Mouse (Mus musculus): ENCODE results near the gene Wdr48. TPM values are rescaled to one million over a fixed set of nuclear protein-coding genes. Genes with fewer than 3 reads are reported as not detected.

The Wdr48 gene
- polyA plus RNA-seq, 1 experiment from 2014 or later = 59.6 TPM

GRCm38 (mm10) chr9:119888843-119889246, 5.8 kb upstream of the Wdr48 start:
- peak; percentile 32 for DNase-seq (ENCODE audit: low spot score)
- no peak for ATAC-seq (ENCODE audit: insufficient number of reproducible peaks, low FRiP score, low TSS enrichment, low read depth)

DNA sequence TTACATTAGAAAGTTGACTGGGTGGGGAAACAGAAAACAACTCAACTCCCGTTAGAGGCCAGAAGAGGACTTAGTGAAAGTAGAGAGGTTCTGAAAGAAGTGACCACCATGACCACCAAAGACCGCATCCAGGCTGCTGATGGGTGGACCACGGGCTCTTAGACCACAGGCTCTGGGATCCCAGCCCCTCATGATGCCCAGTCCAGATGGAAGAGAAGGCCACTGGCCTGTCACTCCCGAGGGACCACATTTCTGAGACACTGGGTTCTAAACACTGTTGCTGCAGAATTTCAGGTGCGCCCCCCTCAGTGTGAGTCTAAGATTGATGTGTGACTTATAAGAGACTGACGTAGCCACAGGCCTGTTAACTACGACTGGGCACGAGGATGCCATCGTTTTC, 5.2 kb upstream of the Wdr48 start:
- H3K4me1 ChIP-seq (ENCODE audit: control insufficient read depth, insufficient read depth, low read length) = 0 out of 2 replicates have a peak, but pooled peaks cover 3% of the 10 kb centered on the region
- H3K9ac ChIP-seq (ENCODE audit: low read length) = no peak overlapping the region
- no peak overlapping the region for H3K4me2 ChIP-seq (ENCODE audit: low read depth, severe bottlenecking)
- ATAC-seq (ENCODE audit: insufficient number of reproducible peaks, low FRiP score, low TSS enrichment, low read depth) = no peak
- H3K36me3 ChIP-seq (ENCODE audit: control insufficient read depth, insufficient read depth, low read length) = no peaks in the 10 kb centered on the region
- H3K4me3 ChIP-seq (ENCODE audit: low read depth, low read length) = no peak overlapping the region
- WGBS = 88% methylated on average over 9 of the region's 9 CpGs
- H3K27me3 ChIP-seq (ENCODE audit: control insufficient read depth, insufficient read depth, low read length) = no peaks in the 10 kb centered on the region
- no peaks in the 10 kb centered on the region for H3K9me3 ChIP-seq (ENCODE audit: control insufficient read depth, low read length)
- H3K27ac ChIP-seq (replicated peaks; ENCODE audit: low read depth, low read length) = no peak overlapping the region
- DNase-seq (ENCODE audit: low spot score) = no peak

More at GRCm38 (mm10) chr9:119888843-119889246, 5.8 kb upstream of the Wdr48 start:
- Histone ChIP-seq H3K9me3 (ENCODE audit: control insufficient read depth, low read length) (no peaks in the 10 kb centered on the region), H3K27me3 (ENCODE audit: control insufficient read depth, insufficient read depth, low read length) (no peaks in the 10 kb centered on the region), H3K4me2 (ENCODE audit: low read depth, severe bottlenecking) (no peak overlapping the region), H3K9ac (ENCODE audit: low read length) (no peak overlapping the region), H3K4me1 (ENCODE audit: control insufficient read depth, insufficient read depth, low read length) (0 out of 2 replicates have a peak, but pooled peaks cover 3% of the 10 kb centered on the region), H3K4me3 (ENCODE audit: low read depth, low read length) (no peak overlapping the region), H3K36me3 (ENCODE audit: control insufficient read depth, insufficient read depth, low read length) (no peaks in the 10 kb centered on the region), H3K27ac (replicated peaks; ENCODE audit: low read depth, low read length) (no peak overlapping the region)
- WGBS = 38% methylated on average over 2 of the region's 2 CpGs

DNA sequence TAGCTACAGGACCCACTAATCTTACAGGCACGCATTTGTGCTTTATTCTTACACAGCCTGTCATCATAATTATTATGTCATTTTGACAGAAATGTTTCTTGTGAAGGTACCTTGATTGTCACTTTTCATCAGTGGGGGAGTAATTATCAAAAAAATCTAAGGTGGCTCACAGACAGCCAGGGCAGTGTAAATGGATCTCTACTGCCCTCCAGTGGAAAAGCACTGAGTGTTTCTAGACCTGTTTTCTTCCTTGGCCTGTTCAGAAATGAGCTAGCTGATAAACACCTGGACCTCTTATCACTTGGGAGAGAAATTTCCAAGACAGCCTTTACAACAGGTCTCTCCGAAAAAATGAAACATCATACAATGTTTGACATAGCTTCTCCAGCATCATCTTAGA, 4.0 kb upstream of the Wdr48 start:
- no peaks in the 10 kb centered on the region for H3K9me3 ChIP-seq (ENCODE audit: control insufficient read depth, low read length)
- no peak overlapping the region for H3K27ac ChIP-seq (replicated peaks; ENCODE audit: low read depth, low read length)
- no peak overlapping the region for H3K4me2 ChIP-seq (ENCODE audit: low read depth, severe bottlenecking)
- DNase-seq (ENCODE audit: low spot score) (peak; percentile 52), ATAC-seq (ENCODE audit: insufficient number of reproducible peaks, low FRiP score, low TSS enrichment, low read depth) (no peak)
- peaks cover 7% of the 10 kb centered on the region for H3K4me1 ChIP-seq (ENCODE audit: control insufficient read depth, insufficient read depth, low read length)
- 48% methylated on average over 2 of the region's 2 CpGs for WGBS
- H3K9ac ChIP-seq (ENCODE audit: low read length) = no peak overlapping the region
- H3K36me3 ChIP-seq (ENCODE audit: control insufficient read depth, insufficient read depth, low read length) = no peaks in the 10 kb centered on the region
- no peak overlapping the region for H3K4me3 ChIP-seq (ENCODE audit: low read depth, low read length)
- no peaks in the 10 kb centered on the region for H3K27me3 ChIP-seq (ENCODE audit: control insufficient read depth, insufficient read depth, low read length)

DNA sequence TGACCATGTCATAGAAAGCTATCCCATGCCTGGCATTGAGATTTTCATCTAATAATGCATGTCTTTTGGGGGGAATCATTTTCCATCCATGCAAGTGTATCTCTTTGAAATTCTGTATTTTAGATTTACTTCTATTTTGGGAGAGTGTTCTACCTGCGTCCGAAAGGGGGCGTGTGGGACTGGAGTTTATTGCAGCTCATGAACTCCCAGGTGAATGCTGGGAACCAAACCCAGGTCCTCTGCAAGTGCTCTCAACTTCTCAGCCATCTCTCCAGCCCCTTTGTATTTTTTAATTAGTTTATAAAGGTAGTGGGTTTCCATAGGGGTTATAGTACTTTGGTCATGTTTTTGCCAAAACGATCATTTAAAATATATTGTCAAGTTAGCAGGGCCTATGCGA, 797 bp upstream of the Wdr48 start:
- peaks cover 9% of the 10 kb centered on the region for H3K4me1 ChIP-seq (ENCODE audit: control insufficient read depth, insufficient read depth, low read length)
- no peak overlapping the region for H3K4me3 ChIP-seq (ENCODE audit: low read depth, low read length)
- H3K4me2 ChIP-seq (ENCODE audit: low read depth, severe bottlenecking) = peak overlapping the region; percentile 48; the same call in 1 of the 2 replicates
- H3K36me3 ChIP-seq (ENCODE audit: control insufficient read depth, insufficient read depth, low read length) = no peaks in the 10 kb centered on the region; the same call in 1 of the 2 replicates
- H3K27me3 ChIP-seq (ENCODE audit: control insufficient read depth, insufficient read depth, low read length) = no peaks in the 10 kb centered on the region
- no peak overlapping the region for H3K27ac ChIP-seq (replicated peaks; ENCODE audit: low read depth, low read length)
- ATAC-seq (ENCODE audit: insufficient number of reproducible peaks, low FRiP score, low TSS enrichment, low read depth) (no peak), DNase-seq (ENCODE audit: low spot score) (no peak)
- H3K9ac ChIP-seq (ENCODE audit: low read length) = no peak overlapping the region; the same call in 1 of the 2 replicates
- H3K9me3 ChIP-seq (ENCODE audit: control insufficient read depth, low read length) = no peaks in the 10 kb centered on the region
- WGBS = 82% methylated on average over 5 of the region's 5 CpGs

GRCm38 (mm10) chr9:119895040-119895721, 503 bp downstream of the Wdr48 start:
- Histone ChIP-seq H3K4me2 (ENCODE audit: low read depth, severe bottlenecking) (peak overlapping the region; percentile 91), H3K9me3 (ENCODE audit: control insufficient read depth, low read length) (no peaks in the 10 kb centered on the region), H3K27ac (replicated peaks; ENCODE audit: low read depth, low read length) (peak overlapping the region; percentile 61; the same call in 1 of the 2 replicates), H3K27me3 (ENCODE audit: control insufficient read depth, insufficient read depth, low read length) (no peaks in the 10 kb centered on the region), H3K36me3 (ENCODE audit: control insufficient read depth, insufficient read depth, low read length) (no peaks in the 10 kb centered on the region; the same call in 1 of the 2 replicates), H3K9ac (ENCODE audit: low read length) (peak overlapping the region; percentile 83), H3K4me3 (ENCODE audit: low read depth, low read length) (peak overlapping the region; percentile 91), H3K4me1 (ENCODE audit: control insufficient read depth, insufficient read depth, low read length) (peaks cover 7% of the 10 kb centered on the region)
- peak; percentile 66 for ATAC-seq (ENCODE audit: insufficient number of reproducible peaks, low FRiP score, low TSS enrichment, low read depth)
- DNase-seq (ENCODE audit: low spot score) = no peak
- WGBS = 2% methylated on average over 50 of the region's 71 CpGs

DNA sequence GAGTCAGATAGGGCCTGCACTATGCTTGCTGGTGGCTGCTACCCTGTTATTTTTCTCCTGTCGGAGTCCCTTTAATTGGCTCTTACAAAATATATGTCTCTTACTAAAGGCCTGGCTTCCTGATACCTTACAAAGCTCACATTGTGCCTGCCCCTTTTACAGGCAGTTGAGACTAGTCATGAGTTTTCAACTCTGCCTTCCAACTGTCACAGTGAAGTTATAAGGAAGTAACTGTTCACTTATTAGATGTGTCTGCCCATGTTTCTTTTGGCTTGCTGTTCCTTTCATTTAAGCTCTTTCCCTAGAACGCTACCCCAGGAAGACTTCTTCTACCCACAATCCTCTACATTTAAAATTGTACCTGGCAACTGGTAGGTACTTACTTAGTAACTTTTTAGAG, 4.8 kb downstream of the Wdr48 start:
- no peak overlapping the region for H3K4me2 ChIP-seq (ENCODE audit: low read depth, severe bottlenecking)
- no peaks in the 10 kb centered on the region for H3K27me3 ChIP-seq (ENCODE audit: control insufficient read depth, insufficient read depth, low read length)
- WGBS = 88% methylated on average over 2 of the region's 2 CpGs
- no peak for ATAC-seq (ENCODE audit: insufficient number of reproducible peaks, low FRiP score, low TSS enrichment, low read depth)
- H3K36me3 ChIP-seq (ENCODE audit: control insufficient read depth, insufficient read depth, low read length) = peaks cover 2% of the 10 kb centered on the region
- H3K9ac ChIP-seq (ENCODE audit: low read length) = no peak overlapping the region
- no peak overlapping the region for H3K4me3 ChIP-seq (ENCODE audit: low read depth, low read length)
- no peak for DNase-seq (ENCODE audit: low spot score)
- peaks cover 7% of the 10 kb centered on the region for H3K4me1 ChIP-seq (ENCODE audit: control insufficient read depth, insufficient read depth, low read length)
- H3K27ac ChIP-seq (replicated peaks; ENCODE audit: low read depth, low read length) = no peak overlapping the region
- H3K9me3 ChIP-seq (ENCODE audit: control insufficient read depth, low read length) = no peaks in the 10 kb centered on the region

DNA sequence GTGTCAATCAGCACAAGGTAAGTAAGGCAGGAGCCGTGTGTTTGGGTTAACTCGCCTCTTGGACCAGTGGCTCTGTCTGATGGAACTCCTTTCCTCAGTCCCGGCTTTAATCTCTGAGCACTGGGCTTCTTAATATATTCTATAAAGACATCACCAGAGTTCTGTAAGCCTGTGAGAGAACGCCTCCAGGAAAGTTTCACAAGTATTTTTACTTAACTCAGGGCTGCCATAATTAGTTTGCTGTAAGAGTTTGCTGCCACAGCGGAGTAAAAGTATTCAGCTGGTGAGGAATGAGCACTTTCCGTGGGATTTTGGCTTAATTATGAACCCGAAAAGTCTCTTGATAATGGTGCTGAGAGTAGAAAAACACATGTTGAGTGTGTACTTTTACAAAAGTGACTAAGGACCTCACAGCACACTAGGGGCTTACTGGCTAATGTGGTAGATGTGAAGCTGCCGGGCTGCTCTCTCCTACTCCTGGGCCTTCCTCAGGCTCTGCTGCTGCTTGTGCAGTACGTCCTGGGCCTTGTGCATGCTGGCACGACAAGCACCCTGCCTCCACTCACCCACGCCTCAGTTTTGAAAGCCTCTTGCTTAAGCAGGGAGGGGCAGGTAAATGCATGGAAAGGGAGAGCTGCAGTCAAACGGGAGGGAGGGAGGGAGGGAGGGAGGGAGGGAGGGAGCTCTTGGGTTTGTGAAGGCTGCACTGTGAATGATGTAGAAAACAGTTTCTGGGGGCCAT, 7.9 kb downstream of the Wdr48 start:
- no peak overlapping the region for H3K4me3 ChIP-seq (ENCODE audit: low read depth, low read length)
- H3K27me3 ChIP-seq (ENCODE audit: control insufficient read depth, insufficient read depth, low read length) = no peaks in the 10 kb centered on the region
- no peak overlapping the region for H3K4me2 ChIP-seq (ENCODE audit: low read depth, severe bottlenecking)
- 86% methylated on average over 12 of the region's 12 CpGs for WGBS
- ATAC-seq (ENCODE audit: insufficient number of reproducible peaks, low FRiP score, low TSS enrichment, low read depth) (no peak), DNase-seq (ENCODE audit: low spot score) (no peak)
- peaks cover 6% of the 10 kb centered on the region for H3K36me3 ChIP-seq (ENCODE audit: control insufficient read depth, insufficient read depth, low read length)
- H3K27ac ChIP-seq (replicated peaks; ENCODE audit: low read depth, low read length) = no peak overlapping the region
- H3K4me1 ChIP-seq (ENCODE audit: control insufficient read depth, insufficient read depth, low read length) = no peaks in the 10 kb centered on the region
- H3K9me3 ChIP-seq (ENCODE audit: control insufficient read depth, low read length) = no peaks in the 10 kb centered on the region
- H3K9ac ChIP-seq (ENCODE audit: low read length) = no peak overlapping the region

GRCm38 (mm10) chr9:119908708-119909107, 14.0 kb downstream of the Wdr48 start:
- Histone ChIP-seq H3K27me3 (ENCODE audit: control insufficient read depth, insufficient read depth, low read length) (no peaks in the 10 kb centered on the region), H3K4me2 (ENCODE audit: low read depth, severe bottlenecking) (no peak overlapping the region), H3K4me1 (ENCODE audit: control insufficient read depth, insufficient read depth, low read length) (no peaks in the 10 kb centered on the region), H3K9ac (ENCODE audit: low read length) (no peak overlapping the region), H3K36me3 (ENCODE audit: control insufficient read depth, insufficient read depth, low read length) (peaks cover 23% of the 10 kb centered on the region), H3K27ac (replicated peaks; ENCODE audit: low read depth, low read length) (no peak overlapping the region), H3K4me3 (ENCODE audit: low read depth, low read length) (no peak overlapping the region), H3K9me3 (ENCODE audit: control insufficient read depth, low read length) (no peaks in the 10 kb centered on the region)
- ATAC-seq (ENCODE audit: insufficient number of reproducible peaks, low FRiP score, low TSS enrichment, low read depth) (no peak), DNase-seq (ENCODE audit: low spot score) (no peak)
- WGBS = 93% methylated on average over 3 of the region's 3 CpGs

All from limb, embryonic 11.5 days (tissue).